Mouse (Mus musculus): Measurements from ENCODE around the gene Thbs2.

Thbs2 gene

DNA sequence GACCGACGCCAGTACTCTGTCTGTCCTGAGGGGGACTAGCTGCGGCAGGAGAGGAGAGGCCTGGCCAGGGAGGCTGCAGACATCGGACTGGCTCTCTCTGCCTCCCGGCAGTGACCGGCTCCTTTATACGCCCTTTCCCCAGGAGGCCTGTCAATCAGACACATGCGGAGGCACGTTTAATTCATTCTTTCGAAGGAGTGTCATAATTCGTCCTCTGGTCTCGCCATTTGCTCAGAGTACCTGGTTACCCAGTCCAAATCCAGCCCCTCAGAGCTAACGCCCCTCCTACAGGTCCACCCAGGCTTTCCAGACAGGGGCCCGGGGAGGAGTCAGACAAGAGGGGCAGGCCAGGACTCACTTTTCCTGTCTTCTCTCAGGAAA lies at the start of gene Thbs2:
Gene Thbs2, minus strand, starts transcription at position 242 of the 381 bp plus-strand sequence.
- no peak for DNase-seq (ENCODE audit: low read depth)

DNA sequence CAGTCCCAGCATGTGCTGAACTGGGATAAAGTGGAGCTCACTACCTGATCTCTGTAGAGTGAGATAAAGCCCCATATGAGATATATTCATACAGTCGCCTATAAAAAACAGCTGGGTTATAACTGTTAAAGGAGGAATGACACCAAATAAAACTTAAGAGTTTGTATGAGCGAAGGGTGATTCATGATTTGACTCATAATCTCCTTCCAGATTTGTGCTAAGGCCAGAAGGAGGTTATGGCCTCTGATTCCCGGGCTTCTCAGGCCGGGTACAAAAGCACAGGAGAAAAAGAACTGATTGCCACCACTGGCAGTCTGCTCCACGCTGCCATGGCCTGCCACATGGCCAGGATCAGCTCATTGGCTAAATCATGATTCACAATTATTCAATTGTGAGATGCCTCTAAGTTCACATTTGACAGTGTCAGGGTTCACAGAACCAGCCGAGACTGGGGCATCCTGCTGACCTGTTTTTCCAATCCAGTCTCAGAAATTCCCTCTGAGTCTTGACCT lies 41.5 kb upstream of the Thbs2 start:
- DNase-seq (ENCODE audit: low read depth): no peak

- DNase-seq (ENCODE audit: low read depth): no peak
These were observed 40.3 kb upstream of the Thbs2 start for GRCm38 (mm10) chr17:14734380-14734779.

GRCm38 (mm10) chr17:14733941-14734340 lies 39.9 kb upstream of the Thbs2 start:
- no peak for DNase-seq (ENCODE audit: low read depth)

- DNase-seq (ENCODE audit: low read depth): no peak
These were observed 39.0 kb upstream of the Thbs2 start for GRCm38 (mm10) chr17:14733027-14733426.

GRCm38 (mm10) chr17:14730629-14731028 lies 36.6 kb upstream of the Thbs2 start:
- no peak for DNase-seq (ENCODE audit: low read depth)

DNA sequence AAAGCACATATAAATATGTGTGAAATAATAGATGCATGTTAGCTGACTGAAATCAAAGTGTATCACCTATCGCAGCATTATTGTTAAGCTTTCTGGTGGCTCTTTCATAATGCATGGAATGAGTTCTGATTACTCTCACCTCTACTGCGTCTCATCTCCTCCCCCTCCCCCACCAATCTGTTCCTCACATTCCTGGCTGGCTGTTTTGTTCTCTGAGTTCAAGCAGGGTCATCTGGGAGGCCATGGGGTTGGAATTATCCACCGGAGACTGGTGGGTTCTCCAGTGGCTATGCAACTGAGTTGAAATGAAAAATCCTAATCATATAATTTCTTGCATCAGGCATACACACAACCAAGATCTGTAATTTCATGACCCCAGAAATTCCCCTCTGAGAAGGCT lies 33.4 kb upstream of the Thbs2 start:
- DNase-seq (ENCODE audit: low read depth): no peak

GRCm38 (mm10) chr17:14724786-14725185 lies 30.8 kb upstream of the Thbs2 start:
- DNase-seq (ENCODE audit: low read depth): no peak

DNA sequence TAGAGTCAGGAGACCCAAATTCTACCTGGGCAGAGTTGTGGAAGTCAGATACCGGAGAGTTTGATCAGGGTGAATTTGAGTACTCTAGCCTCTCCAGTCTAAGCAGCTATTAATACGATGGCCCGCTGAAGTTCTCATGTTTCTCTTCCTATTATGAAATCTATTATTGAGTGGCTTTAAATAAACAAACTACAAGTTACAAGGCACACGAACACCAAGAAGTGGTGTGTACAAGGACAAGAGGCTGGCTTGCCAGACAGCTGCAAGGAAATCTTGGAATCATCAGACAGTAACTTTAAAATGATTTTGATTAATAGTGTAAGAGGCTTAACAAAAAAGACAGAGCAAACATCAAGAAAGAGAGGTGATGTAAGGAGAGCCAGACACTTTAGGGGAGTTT lies 27.3 kb upstream of the Thbs2 start:
- DNase-seq (ENCODE audit: low read depth): no peak

- no peak for DNase-seq (ENCODE audit: low read depth)
These were observed 26.9 kb upstream of the Thbs2 start for GRCm38 (mm10) chr17:14720912-14721311.

DNA sequence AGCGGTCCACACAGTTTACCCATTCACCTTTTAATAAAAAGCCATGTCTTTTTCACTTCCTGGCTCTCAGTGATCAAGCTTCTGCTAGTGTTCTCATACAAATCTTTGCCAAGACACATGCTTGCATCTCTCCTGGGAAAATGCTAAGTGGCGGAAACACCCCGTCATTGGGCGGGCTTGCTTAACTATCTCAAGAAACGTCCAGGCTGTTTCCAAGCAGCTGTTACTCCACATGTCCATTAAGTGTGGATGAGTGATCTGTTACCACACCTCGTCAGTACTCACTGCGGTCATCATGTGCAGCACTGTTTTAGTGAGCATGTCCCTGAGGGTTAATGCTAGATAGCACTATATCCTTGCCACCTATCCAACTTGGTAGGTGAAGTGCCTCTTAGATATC lies 26.2 kb upstream of the Thbs2 start:
- no peak for DNase-seq (ENCODE audit: low read depth)

GRCm38 (mm10) chr17:14718801-14719200 lies 24.8 kb upstream of the Thbs2 start:
- DNase-seq (ENCODE audit: low read depth): no peak

DNA sequence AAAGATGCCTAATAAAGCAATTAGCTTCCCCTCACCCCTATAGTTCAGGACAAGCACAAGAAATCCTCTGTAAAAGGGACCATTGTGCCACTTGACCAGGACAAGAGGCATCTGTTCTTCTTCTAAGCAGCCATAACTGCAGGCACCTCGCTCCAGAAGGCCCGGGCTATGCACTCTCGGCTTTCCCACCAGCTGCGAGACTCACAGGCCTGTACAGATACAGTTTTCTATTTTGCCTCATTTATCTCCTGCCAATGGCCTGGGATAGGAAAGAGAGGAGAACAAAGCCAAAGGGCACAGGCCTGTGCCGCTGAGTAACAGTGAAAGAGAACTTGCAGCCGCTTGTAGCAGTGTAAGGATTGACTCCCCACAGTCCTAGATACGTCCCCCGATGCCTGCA lies 20.7 kb upstream of the Thbs2 start:
- no peak for DNase-seq (ENCODE audit: low read depth)

DNA sequence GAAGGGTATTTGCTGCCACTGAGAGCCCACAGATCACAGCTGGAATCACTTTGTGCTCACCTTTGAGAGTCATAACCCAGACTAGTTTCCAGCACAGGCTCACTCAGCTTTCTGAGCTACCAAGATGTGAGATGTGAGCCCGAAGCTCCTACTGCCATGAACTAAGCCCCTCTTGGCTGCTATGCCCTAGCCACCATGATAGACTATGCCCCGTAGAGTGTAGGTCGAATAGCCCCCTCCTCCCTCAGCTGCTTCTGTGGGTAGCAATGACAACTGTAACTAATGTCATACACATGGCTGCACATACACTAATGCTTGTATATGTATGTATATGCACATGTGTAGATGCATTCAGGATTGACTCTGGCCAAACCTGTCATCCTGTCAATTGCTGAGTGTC lies 20.3 kb upstream of the Thbs2 start:
- DNase-seq (ENCODE audit: low read depth): no peak

- no peak for DNase-seq (ENCODE audit: low read depth)
These were observed 17.7 kb upstream of the Thbs2 start for GRCm38 (mm10) chr17:14711784-14712183.

GRCm38 (mm10) chr17:14711032-14711431 lies 17.0 kb upstream of the Thbs2 start:
- no peak for DNase-seq (ENCODE audit: low read depth)

DNA sequence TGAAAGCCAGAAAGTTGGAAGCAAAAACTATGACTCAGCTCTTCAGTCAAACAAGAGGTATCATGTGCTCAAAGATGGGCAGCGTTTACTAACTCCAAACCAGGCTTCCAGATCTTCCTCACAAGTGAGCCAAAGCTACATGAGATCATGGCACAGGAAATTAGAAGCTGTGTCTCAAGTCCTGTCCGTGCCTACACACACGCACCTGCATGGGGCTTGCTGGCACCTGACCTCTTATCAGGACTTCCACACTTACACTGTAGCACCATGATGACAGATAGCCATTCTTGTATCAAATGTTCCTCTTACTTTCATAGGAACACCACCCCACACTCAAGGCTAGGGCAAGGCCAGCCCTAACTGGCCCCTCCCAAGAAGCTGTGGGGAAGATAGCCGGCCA lies 12.0 kb upstream of the Thbs2 start:
- DNase-seq (ENCODE audit: low read depth): no peak

DNA sequence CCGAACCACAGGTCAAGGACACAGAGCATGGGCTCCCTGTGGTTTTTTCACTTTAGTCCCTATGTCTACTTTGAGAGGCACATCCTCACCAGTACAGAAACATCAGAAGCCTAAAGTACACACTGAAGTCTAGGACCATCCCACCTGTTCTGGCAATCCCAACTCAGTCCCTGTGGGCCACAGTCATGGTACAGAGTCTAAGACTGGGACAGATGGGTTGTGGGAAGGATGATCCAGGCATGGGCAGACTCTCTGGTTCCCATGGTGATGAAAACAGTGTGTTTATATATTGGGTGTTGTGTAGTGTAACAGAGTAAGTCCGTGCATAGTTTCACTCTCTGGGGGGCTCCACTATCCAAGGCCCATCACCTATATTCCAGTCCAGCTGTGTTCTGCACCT lies 11.4 kb upstream of the Thbs2 start:
- no peak for DNase-seq (ENCODE audit: low read depth)

DNA sequence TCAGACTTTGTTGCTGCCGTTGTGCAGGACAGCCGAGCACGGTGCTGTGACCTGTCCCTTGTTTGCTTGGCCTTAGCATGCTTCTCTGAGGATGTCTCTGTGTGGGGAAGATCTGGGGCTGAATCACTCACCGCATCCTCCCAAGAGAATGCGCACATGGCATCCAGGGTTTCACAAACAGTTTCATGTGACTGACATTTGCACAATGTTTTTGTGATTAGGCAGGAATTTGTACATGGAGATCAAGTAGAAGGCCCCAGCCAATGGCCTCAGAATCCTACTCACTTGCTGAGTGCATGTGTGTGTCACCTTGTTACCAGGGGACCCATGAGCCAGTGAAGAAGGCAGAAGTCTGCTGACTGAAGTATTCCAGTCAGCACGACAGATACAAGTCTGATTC lies 9.7 kb upstream of the Thbs2 start:
- no peak for DNase-seq (ENCODE audit: low read depth)

- DNase-seq (ENCODE audit: low read depth): no peak
These were observed 9.2 kb upstream of the Thbs2 start for GRCm38 (mm10) chr17:14703268-14703667.

DNA sequence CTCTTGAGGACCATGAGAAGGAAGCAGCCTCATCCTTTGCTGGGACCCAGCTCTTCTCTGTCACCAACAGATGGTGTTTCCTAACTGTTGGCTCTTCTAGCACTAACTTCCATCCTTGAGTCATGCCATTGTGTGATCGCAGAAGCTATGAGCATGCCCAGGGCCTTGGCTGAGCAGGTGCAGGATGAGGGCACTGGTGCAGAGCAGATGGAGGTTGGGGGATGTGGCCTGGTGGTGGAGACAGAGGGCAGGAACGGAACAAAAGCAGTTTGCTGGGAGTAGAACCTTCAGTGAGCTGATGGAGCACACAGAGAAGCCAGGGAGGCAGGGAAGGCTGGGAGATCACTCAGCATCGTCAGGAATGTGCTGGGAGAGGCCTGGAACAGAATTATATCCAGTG lies 8.7 kb upstream of the Thbs2 start:
- DNase-seq (ENCODE audit: low read depth): no peak

DNA sequence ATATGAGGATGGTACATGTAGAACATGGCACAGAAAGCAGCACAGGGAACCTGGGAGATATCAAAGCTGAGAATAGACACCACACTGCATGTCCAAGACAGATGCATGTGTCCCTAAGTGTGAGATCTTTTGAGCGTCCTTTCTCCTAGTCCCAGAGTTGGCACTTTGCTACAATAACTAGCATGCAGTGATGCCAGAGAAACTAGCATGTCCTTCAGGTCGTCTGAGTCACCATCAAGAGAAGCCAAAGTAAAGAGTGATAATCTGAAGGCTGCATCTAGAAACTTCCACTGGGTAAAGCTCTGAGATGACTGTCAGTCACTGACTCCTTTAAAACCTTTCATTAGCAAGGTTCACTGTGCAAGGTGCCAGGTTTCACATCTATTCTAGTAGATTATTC lies 7.9 kb upstream of the Thbs2 start:
- no peak for DNase-seq (ENCODE audit: low read depth)

DNA sequence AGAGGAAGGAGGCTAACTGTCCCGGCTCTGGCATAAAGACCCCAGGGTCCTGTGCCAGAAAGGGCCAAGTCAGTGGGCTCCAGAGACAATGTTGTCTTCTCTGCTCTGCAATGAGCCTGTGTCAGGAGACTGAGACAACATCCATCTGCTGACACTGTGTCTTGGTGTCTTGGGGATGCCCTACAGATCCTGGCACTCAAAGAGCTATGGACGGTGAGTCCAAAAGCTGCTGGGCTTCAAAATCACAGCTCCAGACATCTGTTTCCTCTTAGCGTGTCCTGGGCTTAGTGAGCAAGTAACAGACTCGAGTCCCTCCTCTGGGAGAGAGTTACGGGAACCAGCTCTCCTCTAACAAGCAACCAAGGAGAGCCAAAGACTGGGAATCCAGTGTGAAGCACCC lies 6.2 kb upstream of the Thbs2 start:
- DNase-seq (ENCODE audit: low read depth): no peak

GRCm38 (mm10) chr17:14698188-14698587 lies 4.2 kb upstream of the Thbs2 start:
- DNase-seq (ENCODE audit: low read depth): no peak

DNA sequence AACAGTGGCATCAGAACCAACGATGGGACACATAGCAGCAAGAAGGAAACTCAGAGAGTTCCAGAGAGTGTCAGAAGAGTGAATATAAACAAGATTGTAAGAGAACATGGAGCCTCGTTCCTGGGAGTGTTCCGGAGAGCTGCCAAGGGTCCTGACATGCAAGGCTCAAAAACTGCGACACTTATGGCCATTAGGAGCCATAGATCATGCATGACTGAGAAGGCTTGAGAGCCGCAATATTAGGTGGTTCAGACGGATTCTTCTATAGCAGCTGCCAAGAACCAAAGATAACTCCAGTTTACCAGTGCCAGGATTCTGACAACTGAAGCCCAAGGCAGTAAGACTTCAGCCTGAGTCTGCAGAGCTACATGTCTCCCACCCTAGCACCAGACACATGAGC lies 3.1 kb upstream of the Thbs2 start:
- DNase-seq (ENCODE audit: low read depth): no peak
